Mouse (Mus musculus): Measurements from ENCODE around the gene Hes1. TPM values are rescaled to one million over a fixed set of nuclear protein-coding genes. Genes with fewer than 3 reads are reported as not detected.
"Not testable (repeated sequence)": the region's sequence is repeated elsewhere in the genome, so short reads cannot be mapped to it uniquely, and the experiment has no call there.

The Hes1 gene
- polyA plus RNA-seq, 1 experiment from 2014 or later = 19.9 TPM

GRCm38 (mm10) chr16:30103495-30103894 is 39.3 kb downstream of the Hes1 start:
- Histone ChIP-seq H3K9me3 (no peaks in the 10 kb centered on the region), H3K36me3 (no peaks in the 10 kb centered on the region), H3K27ac (replicated peaks) (no peak overlapping the region), H3K9ac (no peak overlapping the region), H3K4me3 (no peak overlapping the region), H3K4me2 (no peak overlapping the region), H3K27me3 (replicated peaks) (peaks cover 17% of the 10 kb centered on the region), H3K4me1 (peaks cover 16% of the 10 kb centered on the region)
- no peak for ATAC-seq (ENCODE audit: extremely low read depth, insufficient number of reproducible peaks, low FRiP score, low TSS enrichment)
- 63% methylated on average over 6 of the region's 6 CpGs for WGBS

- no peaks in the 10 kb centered on the region for H3K9me3 ChIP-seq
- H3K4me3 ChIP-seq = no peak overlapping the region
- peaks cover 17% of the 10 kb centered on the region for H3K27me3 ChIP-seq (replicated peaks)
- H3K4me2 ChIP-seq = no peak overlapping the region
- 73% methylated on average over 3 of the region's 3 CpGs for WGBS
- no peak overlapping the region for H3K27ac ChIP-seq (replicated peaks)
- no peaks in the 10 kb centered on the region for H3K36me3 ChIP-seq
- H3K9ac ChIP-seq = no peak overlapping the region
- peaks cover 16% of the 10 kb centered on the region for H3K4me1 ChIP-seq
- no peak for ATAC-seq (ENCODE audit: extremely low read depth, insufficient number of reproducible peaks, low FRiP score, low TSS enrichment)
Measured at GRCm38 (mm10) chr16:30104363-30104762, 40.2 kb downstream of the Hes1 start.

DNA sequence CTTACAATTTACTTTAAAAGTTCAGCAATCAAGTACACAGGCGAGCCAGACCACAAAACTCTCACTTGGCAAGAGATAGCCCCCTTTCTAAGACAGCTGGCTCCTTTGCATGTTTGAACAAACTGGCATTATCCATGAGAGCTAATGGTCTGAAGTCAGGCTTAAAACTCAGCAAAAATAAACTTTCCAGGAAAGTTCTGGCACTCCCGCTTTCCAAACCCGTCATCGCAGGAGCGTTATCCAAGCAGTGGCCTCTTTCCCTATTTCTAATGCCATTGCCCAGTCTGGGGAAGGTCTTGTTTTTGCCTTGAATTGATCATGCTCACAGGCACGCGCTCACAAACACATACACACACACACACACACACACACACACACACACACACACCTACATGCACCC is 41.3 kb downstream of the Hes1 start:
- H3K4me2 ChIP-seq = no peak overlapping the region
- no peak overlapping the region for H3K4me3 ChIP-seq
- no peak overlapping the region for H3K9ac ChIP-seq
- H3K27ac ChIP-seq (replicated peaks) = no peak overlapping the region
- peaks cover 10% of the 10 kb centered on the region; the same call in 1 of the 2 replicates for H3K9me3 ChIP-seq
- peaks cover 16% of the 10 kb centered on the region for H3K4me1 ChIP-seq
- no peak for ATAC-seq (ENCODE audit: extremely low read depth, insufficient number of reproducible peaks, low FRiP score, low TSS enrichment)
- 83% methylated on average over 7 of the region's 7 CpGs for WGBS
- peaks cover 17% of the 10 kb centered on the region for H3K27me3 ChIP-seq (replicated peaks)
- no peaks in the 10 kb centered on the region for H3K36me3 ChIP-seq

- not testable (repeated sequence) for H3K4me2 ChIP-seq; H3K4me3 ChIP-seq; H3K27ac ChIP-seq (replicated peaks); H3K36me3 ChIP-seq; H3K4me1 ChIP-seq; H3K9ac ChIP-seq; ATAC-seq (ENCODE audit: extremely low read depth, insufficient number of reproducible peaks, low FRiP score, low TSS enrichment)
- H3K27me3 ChIP-seq (replicated peaks) = peaks cover 17% of the 10 kb centered on the region
- 78% methylated on average over 11 of the region's 11 CpGs for WGBS
- H3K9me3 ChIP-seq = peaks cover 16% of the 10 kb centered on the region; the same call in 1 of the 2 replicates
Measured at GRCm38 (mm10) chr16:30108167-30108566, 44.0 kb downstream of the Hes1 start.

GRCm38 (mm10) chr16:30110466-30110865 is 46.3 kb downstream of the Hes1 start:
- H3K4me3 ChIP-seq = no peak overlapping the region
- WGBS = 86% methylated on average over 3 of the region's 3 CpGs
- no peak overlapping the region for H3K4me2 ChIP-seq
- H3K36me3 ChIP-seq = no peaks in the 10 kb centered on the region
- H3K27ac ChIP-seq (replicated peaks) = no peak overlapping the region
- ATAC-seq (ENCODE audit: extremely low read depth, insufficient number of reproducible peaks, low FRiP score, low TSS enrichment) = no peak
- H3K27me3 ChIP-seq (replicated peaks) = peaks cover 23% of the 10 kb centered on the region
- peaks cover 8% of the 10 kb centered on the region; the same call in 1 of the 2 replicates for H3K4me1 ChIP-seq
- H3K9me3 ChIP-seq = peaks cover 16% of the 10 kb centered on the region; the same call in 1 of the 2 replicates
- H3K9ac ChIP-seq = no peak overlapping the region

GRCm38 (mm10) chr16:30111069-30111468 is 46.9 kb downstream of the Hes1 start:
- H3K27me3 ChIP-seq (replicated peaks) = peaks cover 24% of the 10 kb centered on the region; the same call in 1 of the 2 replicates
- H3K27ac ChIP-seq (replicated peaks) = no peak overlapping the region
- H3K9ac ChIP-seq = no peak overlapping the region
- H3K4me3 ChIP-seq = no peak overlapping the region
- no peak overlapping the region for H3K4me2 ChIP-seq
- peaks cover 16% of the 10 kb centered on the region; the same call in 1 of the 2 replicates for H3K9me3 ChIP-seq
- H3K4me1 ChIP-seq = peaks cover 8% of the 10 kb centered on the region; the same call in 1 of the 2 replicates
- ATAC-seq (ENCODE audit: extremely low read depth, insufficient number of reproducible peaks, low FRiP score, low TSS enrichment) = no peak
- H3K36me3 ChIP-seq = no peaks in the 10 kb centered on the region

- ATAC-seq (ENCODE audit: extremely low read depth, insufficient number of reproducible peaks, low FRiP score, low TSS enrichment) = no peak
Measured at GRCm38 (mm10) chr16:30111566-30111965, 47.4 kb downstream of the Hes1 start.

DNA sequence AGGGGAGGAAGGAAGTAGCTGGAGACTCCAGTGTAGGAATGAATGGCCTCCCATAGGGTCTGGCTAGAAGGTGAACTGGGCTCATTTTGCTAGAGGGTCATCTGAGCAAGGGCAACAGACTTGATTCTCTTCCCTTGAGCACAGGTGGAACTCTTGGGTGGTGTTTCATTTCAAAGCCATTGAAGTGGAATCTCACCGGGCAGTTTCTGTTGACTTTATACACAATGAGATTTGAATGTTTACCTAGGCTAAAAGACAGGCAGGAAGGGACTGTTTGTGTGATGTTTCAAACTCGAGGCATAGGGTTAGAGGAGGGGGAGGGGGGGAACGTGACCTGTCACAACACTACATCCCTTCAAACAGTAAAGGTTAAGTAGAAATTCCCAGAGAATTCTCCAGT is 49.0 kb downstream of the Hes1 start:
- Histone ChIP-seq H3K4me1 (peaks cover 8% of the 10 kb centered on the region; the same call in 1 of the 2 replicates), H3K4me2 (no peak overlapping the region), H3K36me3 (no peaks in the 10 kb centered on the region), H3K9ac (no peak overlapping the region), H3K27me3 (replicated peaks) (0 out of 2 replicates have a peak, but pooled peaks cover 13% of the 10 kb centered on the region), H3K9me3 (peaks cover 16% of the 10 kb centered on the region; the same call in 1 of the 2 replicates), H3K4me3 (no peak overlapping the region), H3K27ac (replicated peaks) (no peak overlapping the region)
- no peak for ATAC-seq (ENCODE audit: extremely low read depth, insufficient number of reproducible peaks, low FRiP score, low TSS enrichment)
- 31% methylated on average over 3 of the region's 3 CpGs for WGBS

More at GRCm38 (mm10) chr16:30111566-30111965, 47.4 kb downstream of the Hes1 start:
- H3K4me2 ChIP-seq = no peak overlapping the region
- no peak overlapping the region for H3K27ac ChIP-seq (replicated peaks)
- H3K9me3 ChIP-seq = peaks cover 16% of the 10 kb centered on the region; the same call in 1 of the 2 replicates
- peaks cover 22% of the 10 kb centered on the region; the same call in 1 of the 2 replicates for H3K27me3 ChIP-seq (replicated peaks)
- peaks cover 8% of the 10 kb centered on the region; the same call in 1 of the 2 replicates for H3K4me1 ChIP-seq
- no peak overlapping the region for H3K9ac ChIP-seq
- H3K36me3 ChIP-seq = no peaks in the 10 kb centered on the region
- no peak overlapping the region for H3K4me3 ChIP-seq
- 49% methylated on average over 2 of the region's 2 CpGs for WGBS

- Histone ChIP-seq H3K4me3 (no peak overlapping the region), H3K27ac (replicated peaks) (no peak overlapping the region), H3K4me1 (peaks cover 8% of the 10 kb centered on the region; the same call in 1 of the 2 replicates), H3K36me3 (no peaks in the 10 kb centered on the region), H3K9me3 (peaks cover 16% of the 10 kb centered on the region; the same call in 1 of the 2 replicates), H3K27me3 (replicated peaks) (peaks cover 13% of the 10 kb centered on the region; the same call in 1 of the 2 replicates), H3K9ac (no peak overlapping the region), H3K4me2 (no peak overlapping the region)
- 79% methylated on average over 8 of the region's 8 CpGs for WGBS
- ATAC-seq (ENCODE audit: extremely low read depth, insufficient number of reproducible peaks, low FRiP score, low TSS enrichment) = no peak
Measured at GRCm38 (mm10) chr16:30113800-30114199, 49.6 kb downstream of the Hes1 start.

GRCm38 (mm10) chr16:30114451-30114850 is 50.3 kb downstream of the Hes1 start:
- Histone ChIP-seq H3K9me3 (peaks cover 16% of the 10 kb centered on the region; the same call in 1 of the 2 replicates), H3K9ac (no peak overlapping the region), H3K4me1 (peaks cover 8% of the 10 kb centered on the region; the same call in 1 of the 2 replicates), H3K4me2 (no peak overlapping the region), H3K27ac (replicated peaks) (no peak overlapping the region), H3K27me3 (replicated peaks) (peaks cover 15% of the 10 kb centered on the region; the same call in 1 of the 2 replicates), H3K36me3 (no peaks in the 10 kb centered on the region), H3K4me3 (no peak overlapping the region)
- no peak for ATAC-seq (ENCODE audit: extremely low read depth, insufficient number of reproducible peaks, low FRiP score, low TSS enrichment)
- 71% methylated on average over 1 of the region's 1 CpGs for WGBS

All from heart, embryonic 13.5 days (tissue).